Mouse (Mus musculus) CD4-positive naive resting alpha-beta T cell, adult 57 days (primary cell): ENCODE measurements around the gene Olfr825. TPM values are rescaled to one million over a fixed set of nuclear protein-coding genes. Genes with fewer than 3 reads are reported as not detected.

Experiments
- total RNA-seq: library from RNA; stranded (reverse); gene quantifications from one replicate; pipeline ENCODE4 v1.2.4, GENCODE M21; 2023

The Olfr825 gene
- not detected for total RNA-seq

DNA sequence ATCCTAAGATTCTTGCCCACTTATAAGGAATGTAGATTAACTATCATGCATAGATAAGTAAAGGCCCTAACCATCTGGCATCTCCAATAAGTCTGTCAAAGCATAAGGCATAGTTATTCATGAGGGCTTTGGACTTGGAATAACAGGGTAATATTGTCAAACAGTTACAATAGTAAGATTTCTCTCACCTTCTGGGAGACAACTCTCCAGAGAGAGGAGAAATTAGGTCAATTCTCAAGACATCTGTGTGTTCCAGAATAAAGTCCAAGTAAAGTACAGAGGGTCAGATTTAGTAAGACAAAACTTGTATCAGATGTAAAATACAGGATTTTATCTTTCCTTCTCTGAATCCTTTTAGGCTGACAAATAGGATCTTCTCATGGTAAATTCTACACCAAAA lies at the start of gene Olfr825:
Olfr825 (minus strand) TSS at position 101 of the 400 bp plus-strand sequence.

DNA sequence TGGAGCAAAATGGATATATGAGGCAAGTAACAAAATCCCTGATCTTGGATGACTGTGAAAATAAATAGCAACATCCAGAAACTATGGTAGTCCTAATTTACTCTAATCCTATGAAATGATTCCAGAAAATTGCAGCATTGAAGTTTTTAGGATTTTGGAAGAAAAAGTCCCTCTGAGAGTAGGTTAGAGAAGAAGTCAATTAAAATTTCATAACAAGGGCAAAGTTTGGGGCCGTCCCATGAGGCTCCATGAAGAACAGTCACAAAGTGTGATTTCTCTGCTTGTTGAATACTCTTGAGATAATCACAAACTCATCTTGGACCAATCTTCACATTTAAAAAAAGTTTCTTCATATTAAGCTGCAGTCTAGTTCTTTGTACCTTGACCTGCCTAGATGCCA lies 47.7 kb upstream of the Olfr825 start, which contains the start of gene Olfr827:
Olfr827 (minus strand) TSS at position 101 of the 400 bp plus-strand sequence.

DNA sequence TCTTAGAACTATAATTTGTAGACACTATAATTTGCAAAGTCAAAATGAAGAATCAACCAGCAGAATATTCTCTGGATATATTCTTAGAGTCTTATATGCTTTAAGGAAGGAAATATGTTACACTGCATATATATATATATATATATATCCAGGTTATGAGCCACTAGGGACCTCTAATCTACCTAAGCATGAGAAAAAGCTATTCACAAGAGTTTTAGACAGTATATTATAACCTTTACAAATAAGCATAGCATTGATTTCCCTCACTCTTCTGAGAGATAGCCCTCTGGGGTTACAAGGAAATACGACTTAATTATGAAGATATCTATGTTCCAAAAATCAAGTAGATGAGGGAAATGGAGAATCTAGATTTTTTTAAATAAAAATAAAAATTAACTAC lies 17.5 kb upstream of the Olfr825 start, which contains the start of gene Olfr826:
Olfr826 (minus strand) TSS at position 101 of the 400 bp plus-strand sequence.

DNA sequence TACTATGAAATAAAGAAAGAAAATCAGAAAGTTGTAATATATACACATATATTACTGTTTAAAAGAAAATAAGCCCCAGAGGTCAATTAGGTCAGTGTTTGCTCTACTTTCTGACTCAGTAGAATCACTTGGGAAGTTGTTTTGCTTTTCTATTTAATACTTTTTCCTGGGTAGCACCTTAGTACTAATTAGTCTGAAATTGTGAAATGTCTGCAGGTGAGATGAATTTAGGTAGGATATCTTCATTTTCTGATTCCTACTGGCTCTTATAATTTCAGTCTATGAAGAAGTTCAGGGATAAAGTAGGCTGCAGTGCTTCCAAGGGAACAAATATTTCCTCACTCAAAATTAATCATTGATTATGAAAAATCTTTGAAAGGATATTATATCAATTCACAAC lies 36.7 kb downstream of the Olfr825 start, which contains the start of gene Olfr824:
Olfr824 (minus strand) TSS at position 101 of the 400 bp plus-strand sequence.

DNA sequence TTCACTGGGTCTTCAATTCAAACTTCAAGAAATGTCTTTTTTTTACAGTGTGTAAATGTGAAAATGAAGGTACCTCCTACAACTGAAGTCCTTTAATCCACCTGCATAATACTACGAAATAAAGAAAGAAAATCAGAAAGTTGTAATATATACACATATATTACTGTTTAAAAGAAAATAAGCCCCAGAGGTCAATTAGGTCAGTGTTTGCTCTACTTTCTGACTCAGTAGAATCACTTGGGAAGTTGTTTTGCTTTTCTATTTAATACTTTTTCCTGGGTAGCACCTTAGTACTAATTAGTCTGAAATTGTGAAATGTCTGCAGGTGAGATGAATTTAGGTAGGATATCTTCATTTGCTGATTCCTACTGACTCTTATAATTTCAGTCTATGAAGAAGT lies 51.3 kb downstream of the Olfr825 start, which contains the start of gene Olfr823:
Olfr823 (minus strand) TSS at position 101 of the 400 bp plus-strand sequence.

Other genes starting within 250 kb of the Olfr825 start
- not detected for gene Olfr818, start 217.7 kb downstream of the Olfr825 start, total RNA-seq
- not detected for gene Olfr819, start 199.5 kb downstream of the Olfr825 start, total RNA-seq
- gene Olfr247, start 190.6 kb downstream of the Olfr825 start, total RNA-seq = not detected
- gene Gm10310, start 181.7 kb downstream of the Olfr825 start, total RNA-seq = not detected
- not detected for gene Olfr820, start 154.1 kb downstream of the Olfr825 start, total RNA-seq
- gene Olfr821, start 136.4 kb downstream of the Olfr825 start, total RNA-seq = not detected
- gene Olfr822, start 95.6 kb downstream of the Olfr825 start, total RNA-seq = not detected
- not detected for gene Olfr823, start 51.4 kb downstream of the Olfr825 start, total RNA-seq
- gene Olfr824, start 36.8 kb downstream of the Olfr825 start, total RNA-seq = not detected
- gene Olfr826, start 17.4 kb upstream of the Olfr825 start, total RNA-seq = not detected
- not detected for gene Olfr827, start 47.6 kb upstream of the Olfr825 start, total RNA-seq
- not detected for gene Neurod4, start 113.5 kb upstream of the Olfr825 start, total RNA-seq
- gene Tespa1, start 156.1 kb upstream of the Olfr825 start, total RNA-seq = 124 TPM
- not detected for gene Vmn2r84, start 227.6 kb upstream of the Olfr825 start, total RNA-seq